Mouse (Mus musculus) layer of hippocampus, postnatal 14 days (tissue): ENCODE measurements at regions not wholly inside any gene's neighbourhood (a gene's known extent, or its start where the extent isn't known, plus 50 kb on each side); places are given as distances from the start of the nearest gene placed in this dataset.

ENCODE experiments used
- DNase-seq, 2 experiments: peaks; one replicate each; pipeline ENCODE4 v3.0.0; 2021 to 2022; ENCODE audit warnings: low spot score in 2 of 2, mixed read lengths in 1 of 2

DNA sequence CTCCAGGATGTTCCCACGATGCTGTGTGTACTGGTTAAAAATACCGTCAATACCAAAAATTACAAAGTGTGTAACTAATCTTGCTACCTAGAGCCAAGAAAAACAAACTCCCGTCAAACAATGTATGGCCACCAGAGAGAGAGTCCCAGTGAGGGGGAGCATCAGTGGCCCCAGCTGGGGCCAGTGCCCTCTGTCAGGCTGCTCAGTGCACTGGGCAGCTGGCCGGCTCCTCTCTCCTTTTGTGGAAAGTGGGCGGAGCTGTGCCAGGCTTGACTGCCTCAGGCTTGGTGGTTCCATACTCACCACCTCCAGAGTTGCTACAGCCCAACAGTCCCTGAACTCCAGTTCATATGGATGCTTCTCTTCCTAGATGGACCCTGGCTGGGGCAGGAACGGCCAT lies 53.8 kb upstream of the Sept5 start:
- DNase-seq = no peak

DNA sequence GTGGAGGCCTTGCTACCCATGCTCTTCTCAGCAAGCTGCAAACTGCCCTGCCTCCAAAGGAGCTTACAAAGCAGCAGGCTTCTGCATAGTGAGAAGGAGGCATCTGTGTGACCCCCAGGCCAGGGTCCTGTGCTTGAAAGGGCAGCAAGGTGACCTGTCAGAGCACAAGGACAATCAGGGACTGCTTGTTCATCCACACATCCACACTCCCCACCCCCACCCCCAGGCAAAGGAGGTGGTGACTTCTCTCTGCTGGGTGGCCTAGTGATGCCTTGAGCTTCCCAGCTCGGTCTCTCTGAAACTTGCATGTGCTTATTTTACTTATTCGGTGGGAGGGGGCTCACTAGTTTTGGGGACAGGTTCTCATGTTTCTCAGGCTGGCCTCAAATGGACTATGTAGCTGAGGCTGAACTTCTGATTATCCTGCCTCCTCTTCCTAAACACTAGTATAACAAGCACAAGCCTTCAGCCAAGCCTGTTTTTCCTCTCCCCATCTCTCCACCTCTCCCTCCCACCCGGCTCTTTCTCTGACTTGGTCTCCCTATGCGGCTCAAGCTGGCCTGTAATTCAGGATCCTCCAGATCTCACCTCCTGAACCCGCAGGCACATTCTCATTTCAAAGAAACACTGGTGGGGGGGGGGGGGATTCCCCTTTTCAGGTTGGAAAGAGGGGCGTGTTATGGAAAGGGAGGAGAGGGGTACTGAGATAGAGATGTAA lies 56.4 kb upstream of the Sept5 start:
- no peak for DNase-seq

DNA sequence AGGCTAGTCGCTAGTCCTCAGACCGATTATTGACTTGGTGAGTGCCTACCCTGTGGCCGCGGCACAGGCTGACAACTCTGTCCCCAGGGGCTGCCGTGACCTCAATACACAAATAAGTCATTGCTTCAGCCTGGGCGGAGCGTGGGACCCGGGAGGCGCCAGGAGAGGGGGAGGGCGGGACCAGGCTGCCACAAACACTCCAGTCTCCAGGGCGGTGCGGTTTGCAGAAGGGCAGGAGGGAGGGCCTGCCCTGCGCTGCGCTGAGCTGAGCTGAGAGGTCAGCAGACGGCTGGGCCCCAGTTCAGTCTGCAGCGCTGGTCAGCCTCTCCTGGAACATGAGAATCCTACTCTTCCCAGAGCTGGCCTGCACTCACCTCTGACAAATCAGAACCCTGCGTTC lies 57.2 kb upstream of the Sept5 start:
- DNase-seq = peak; percentile 39 to 68

DNA sequence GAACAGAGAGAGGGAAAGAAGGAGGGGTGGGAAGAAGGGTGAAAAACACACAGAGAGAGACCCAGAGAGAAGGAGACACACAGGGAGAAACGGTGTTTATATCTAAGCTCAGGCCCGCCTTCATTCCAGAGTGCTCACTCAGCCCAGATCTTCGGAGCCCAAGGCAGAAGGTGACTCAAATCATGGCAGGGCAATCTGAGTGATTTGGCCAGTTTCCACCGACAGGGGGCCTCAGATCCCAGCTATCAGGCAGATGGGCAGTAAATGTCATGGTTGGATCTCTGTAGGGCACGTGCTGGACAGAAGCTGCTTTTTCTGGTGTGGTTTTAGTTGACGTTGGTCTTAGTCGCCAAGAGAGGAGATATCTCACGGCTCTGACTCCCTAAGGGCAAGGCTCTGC lies 57.6 kb upstream of the Sept5 start:
- DNase-seq = peak in 1 of 2 experiments; percentile 28

GRCm38 (mm10) chr16:18695596-18695995 lies 65.8 kb upstream of the Sept5 start:
- DNase-seq = no peak

- DNase-seq = peak; percentile 86
These were observed 66.5 kb upstream of the Sept5 start for GRCm38 (mm10) chr16:18696074-18696819.

- no peak for DNase-seq
These were observed 67.0 kb upstream of the Sept5 start for GRCm38 (mm10) chr16:18696820-18697168.

GRCm38 (mm10) chr16:18704126-18704525 lies 72.5 kb upstream of the Cldn5 start:
- no peak for DNase-seq

DNA sequence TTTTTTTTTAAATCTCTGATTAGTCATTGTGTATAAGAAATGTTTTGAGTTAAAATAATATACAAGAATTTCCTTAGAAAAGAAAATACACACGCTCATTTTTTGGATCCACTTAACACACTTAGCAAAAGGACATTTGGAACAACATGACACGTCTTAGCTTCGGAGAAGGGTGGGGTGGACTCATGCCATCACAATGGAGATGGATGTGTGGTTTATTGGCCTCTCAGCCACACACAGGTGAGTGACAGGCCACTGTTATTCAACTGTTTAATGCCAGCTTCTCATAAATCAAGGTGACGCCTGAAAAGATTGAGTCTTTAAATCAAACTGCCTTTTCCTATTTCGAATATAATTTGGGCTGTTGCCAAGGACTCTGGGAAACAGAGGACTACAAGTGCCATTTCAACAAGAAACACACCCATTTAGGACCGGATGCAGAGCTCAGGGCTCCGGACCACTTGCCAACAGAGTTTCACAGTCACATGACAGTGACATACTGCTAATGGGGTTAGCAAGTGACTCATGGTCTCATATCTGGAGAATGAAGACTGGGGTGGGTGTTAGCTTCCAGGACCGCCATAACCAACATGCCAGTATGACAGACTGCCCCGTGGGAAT lies 71.5 kb upstream of the Cldn5 start:
- DNase-seq = no peak

- DNase-seq = no peak
These were observed 65.0 kb upstream of the Cldn5 start for GRCm38 (mm10) chr16:18711637-18712125.

GRCm38 (mm10) chr16:18713017-18713416 lies 63.6 kb upstream of the Cldn5 start:
- no peak for DNase-seq

DNA sequence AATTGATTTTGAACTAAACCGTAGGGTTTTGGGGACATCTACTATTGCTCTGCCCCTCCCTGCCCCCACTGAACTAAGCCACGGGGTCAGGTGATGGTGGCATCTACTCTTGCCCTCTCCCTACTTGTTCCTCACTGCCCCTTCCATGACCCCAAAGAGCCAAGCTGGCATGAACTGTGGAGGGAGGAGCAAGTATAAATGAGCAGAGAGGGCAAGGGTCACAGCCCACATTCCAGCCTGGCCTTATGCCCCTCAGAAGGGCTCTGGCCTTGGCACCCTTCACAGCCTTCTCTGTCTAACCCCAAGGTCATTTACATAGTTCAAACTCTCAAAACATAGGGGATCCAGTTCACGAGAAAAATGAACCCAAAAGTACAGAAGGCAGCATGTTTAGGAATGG lies 61.3 kb upstream of the Cldn5 start:
- no peak for DNase-seq

DNA sequence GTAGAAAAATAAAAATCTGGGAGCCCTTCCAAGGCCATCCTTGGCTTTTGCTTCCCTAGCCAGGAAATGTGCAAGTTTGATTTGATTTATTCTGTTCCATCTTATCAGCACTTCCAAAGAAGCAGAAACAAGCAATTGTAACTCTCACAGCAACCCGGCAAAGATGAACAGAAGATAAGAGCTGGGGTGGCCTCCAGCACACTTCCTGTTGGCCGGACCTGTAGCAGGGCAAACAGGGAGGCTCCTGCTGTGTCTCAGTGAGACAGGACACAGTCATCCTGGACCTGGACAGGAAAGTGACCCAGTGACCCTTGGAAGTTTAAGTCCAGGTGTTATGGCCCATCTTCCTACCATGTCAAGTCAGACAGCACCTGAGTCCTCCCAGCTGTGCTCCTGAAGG lies 58.6 kb upstream of the Cldn5 start:
- no peak for DNase-seq

DNA sequence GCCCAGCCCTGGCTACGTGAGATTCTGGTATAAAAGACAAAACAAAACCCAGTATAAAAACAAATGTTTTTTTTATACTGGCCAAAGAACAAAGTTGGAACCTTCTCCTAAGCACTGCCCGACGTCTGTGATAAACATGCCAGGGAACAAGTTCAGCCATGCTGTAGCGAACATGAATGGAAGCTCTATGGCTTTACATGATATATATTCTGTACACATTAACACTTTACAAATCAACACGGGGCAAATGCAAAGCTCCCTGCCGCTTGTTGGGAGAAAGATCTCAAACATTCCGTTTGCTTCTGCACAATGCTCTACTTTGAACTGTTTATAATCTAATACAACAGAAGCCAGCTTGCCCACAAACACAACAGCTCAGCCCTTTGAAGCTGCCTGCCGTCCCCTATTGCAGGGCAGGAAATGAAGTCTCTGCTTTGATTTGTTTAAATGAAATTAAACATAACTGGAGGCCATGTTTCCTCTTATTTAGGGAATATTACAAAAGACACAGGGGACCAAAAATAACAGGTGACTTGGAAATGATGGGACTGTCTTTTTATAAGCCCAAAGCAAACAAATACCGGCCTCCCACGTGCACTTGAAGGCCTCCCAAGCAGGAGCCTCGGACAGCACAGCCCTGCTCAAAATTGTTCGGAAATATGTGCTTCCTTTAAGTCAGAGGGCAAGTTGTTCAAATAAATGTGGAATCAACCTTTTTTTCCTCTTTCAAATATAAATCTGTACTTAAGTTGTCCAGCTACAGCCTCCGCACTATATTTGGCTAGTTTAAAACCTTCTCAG lies 56.0 kb upstream of the Cldn5 start:
- DNase-seq = no peak

DNA sequence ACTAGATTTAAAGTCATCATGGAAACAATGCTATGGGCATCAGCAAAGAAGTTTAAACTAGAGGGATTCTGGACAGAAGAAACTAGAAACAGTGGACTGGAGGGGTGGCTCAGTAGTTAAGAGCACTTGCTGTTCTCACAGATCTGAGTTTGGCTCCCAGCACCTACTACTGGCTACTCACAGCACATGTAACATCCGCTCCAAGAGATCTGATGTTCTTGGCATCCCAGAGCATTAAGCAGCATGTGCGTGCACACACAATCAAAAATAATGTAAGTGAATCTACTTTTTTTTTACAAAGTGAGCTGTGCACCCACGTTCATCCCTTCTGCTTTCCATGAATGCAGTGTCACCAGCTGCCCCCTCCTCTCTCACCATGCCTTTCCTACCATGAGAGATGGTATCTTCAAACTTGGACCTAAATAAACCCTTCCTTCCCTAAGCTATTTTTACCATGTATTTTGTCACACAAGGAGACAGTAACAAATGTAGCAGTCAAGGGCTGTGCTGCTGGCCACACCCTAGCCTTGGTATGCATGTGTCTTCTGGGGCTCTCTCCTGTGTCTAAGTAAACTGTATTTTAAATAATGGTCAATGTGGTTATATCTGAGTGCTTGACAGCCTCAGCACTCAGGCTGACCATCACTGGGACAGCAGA lies 53.3 kb upstream of the Cldn5 start:
- peak in 1 of 2 experiments; percentile 13 for DNase-seq

- peak in 1 of 2 experiments; percentile 9 for DNase-seq
These were observed 52.8 kb upstream of the Cldn5 start for GRCm38 (mm10) chr16:18723874-18724273.

GRCm38 (mm10) chr16:18724706-18725105 lies 51.9 kb upstream of the Cldn5 start:
- no peak for DNase-seq
